Mouse (Mus musculus) kidney, embryonic 14.5 days (tissue): ENCODE results near the gene Trim14. TPM values are rescaled to one million over a fixed set of nuclear protein-coding genes. Genes with fewer than 3 reads are reported as not detected.
A peak's percentile ranks its signal among the peaks of the same experiment; 100 is the strongest.
"Not testable (repeated sequence)": the region's sequence is repeated elsewhere in the genome, so short reads cannot be mapped to it uniquely, and the experiment has no call there.

Experiments
- ATAC-seq: fragments of 200-750 bp; cut with Nextera tagmentation; 2 replicates; pipeline ENCODE4 v1.8.0; 2017; ENCODE audit warnings: moderate number of reproducible peaks, mild to moderate bottlenecking, moderate TSS enrichment, moderate library complexity; ENCODE audit not compliant: low FRiP score, low TSS enrichment
- H3K27ac ChIP-seq: fragments of 300-500 bp; sonication (generic); 2 replicates; pipeline ENCODE4 v1.5.1; 2014; ENCODE audit warnings: low read depth, mild to moderate bottlenecking, low read length, moderate library complexity, mixed read lengths
- H3K27me3 ChIP-seq: fragments of 300-500 bp; sonication (generic); 2 replicates; pipeline ENCODE4 v1.6.1; 2014; ENCODE audit warnings: mild to moderate bottlenecking, low read length; ENCODE audit not compliant: control insufficient read depth, insufficient read depth
- H3K36me3 ChIP-seq: fragments of 300-500 bp; sonication (generic); 2 replicates; pipeline ENCODE4 v1.6.1; 2014; ENCODE audit warnings: low read length, mixed read lengths; ENCODE audit not compliant: control insufficient read depth, insufficient read depth
- H3K4me1 ChIP-seq: fragments of 300-500 bp; sonication (generic); 2 replicates; pipeline ENCODE4 v1.6.1; 2014; ENCODE audit warnings: low read length, mixed read lengths; ENCODE audit not compliant: control insufficient read depth, insufficient read depth
- H3K4me2 ChIP-seq: fragments of 300-500 bp; sonication (generic); replicated peaks from 2 replicates; pipeline ENCODE4 v1.6.1; 2014; ENCODE audit warnings: low read depth, mild to moderate bottlenecking, low read length
- H3K4me3 ChIP-seq: fragments of 300-500 bp; sonication (generic); 2 replicates; pipeline ENCODE4 v1.5.1; 2014; ENCODE audit warnings: mild to moderate bottlenecking, low read length
- H3K9ac ChIP-seq: fragments of 300-500 bp; sonication (generic); 2 replicates; pipeline ENCODE4 v1.6.1; 2014; ENCODE audit warnings: low read depth, mild to moderate bottlenecking, low read length, moderate library complexity
- H3K9me3 ChIP-seq: fragments of 300-500 bp; sonication (generic); 2 replicates; pipeline ENCODE4 v1.6.1; 2016; ENCODE audit warnings: low read length; ENCODE audit not compliant: control insufficient read depth
- WGBS: fragments of 180-500 bp; shearing (Covaris S2); extraction: QIAGEN DNeasy Blood & Tissue Kit; methylation state at CpG from one replicate; pipeline ENCODE4 v1.1.7; 2014; 5-methylcytosine and 5-hydroxymethylcytosine counted together
- polyA plus RNA-seq: library from polyadenylated mRNA; unstranded; fragments of >200 nt; fragmentation: Nextera tagmentation; extraction: Ambion mirVana; gene quantifications from 2 replicates; pipeline ENCODE4 v1.2.1, GENCODE M21; 2014

The Trim14 gene
- polyA plus RNA-seq = 1.4 and 1.8 TPM in 2 replicates

DNA sequence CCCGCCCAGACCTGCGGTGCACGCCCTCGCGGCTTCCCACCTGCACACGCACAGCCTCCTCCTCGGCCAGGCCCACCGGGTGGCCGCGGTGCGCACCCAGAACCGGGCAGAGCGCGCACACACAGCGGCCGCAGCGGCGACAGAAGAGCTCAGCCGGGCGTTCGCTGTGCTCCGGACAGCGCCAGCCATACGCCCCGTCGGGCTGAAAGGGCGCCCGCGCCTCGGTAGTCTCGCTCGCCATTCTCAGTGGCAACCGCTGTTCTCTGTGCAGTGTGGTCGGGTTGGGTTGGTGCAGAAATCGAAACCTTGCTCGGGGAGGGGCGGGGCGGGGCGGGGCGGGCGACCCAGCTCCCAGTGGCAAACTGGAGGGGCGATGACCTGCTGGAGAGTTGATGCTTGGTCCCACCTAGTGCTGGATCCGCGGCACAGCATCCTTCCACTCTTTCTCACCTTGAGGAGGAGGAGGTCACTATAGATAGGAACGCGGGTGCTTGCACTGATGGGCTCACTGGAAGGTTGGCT is at the start of gene Trim14:
Trim14 (minus strand) TSS at position 302 of the 522 bp plus-strand sequence.
- 0 out of 2 replicates have a peak, but pooled peaks cover 2% of the 10 kb centered on the region for H3K4me1 ChIP-seq
- no peak within 1 kb of the TSS for H3K27ac ChIP-seq
- H3K4me2 ChIP-seq = peak within 1 kb of the TSS; percentile 56
- H3K9ac ChIP-seq = peak within 1 kb of the TSS; percentile 40; the same call in 1 of the 2 replicates
- ATAC-seq = peak; percentile 69
- peaks cover 27% of the 10 kb centered on the region for H3K27me3 ChIP-seq
- H3K4me3 ChIP-seq = peak within 1 kb of the TSS; percentile 47
- no peaks in the 10 kb centered on the region for H3K9me3 ChIP-seq
- H3K36me3 ChIP-seq = no peaks in the 10 kb centered on the region
- WGBS = under 1% methylated on average over 38 of the region's 46 CpGs

GRCm38 (mm10) chr4:46585041-46585810 is 49.3 kb upstream of the Trim14 start:
- no peak overlapping the region for H3K4me2 ChIP-seq
- no peaks in the 10 kb centered on the region for H3K27me3 ChIP-seq
- ATAC-seq = no peak
- 0 out of 2 replicates have a peak, but pooled peaks cover 3% of the 10 kb centered on the region for H3K4me1 ChIP-seq
- no peak overlapping the region for H3K4me3 ChIP-seq
- no peak overlapping the region for H3K27ac ChIP-seq
- H3K9ac ChIP-seq = no peak overlapping the region
- peaks cover 2% of the 10 kb centered on the region; the same call in 1 of the 2 replicates for H3K9me3 ChIP-seq
- WGBS = 64% methylated on average over 13 of the region's 13 CpGs
- no peaks in the 10 kb centered on the region for H3K36me3 ChIP-seq

DNA sequence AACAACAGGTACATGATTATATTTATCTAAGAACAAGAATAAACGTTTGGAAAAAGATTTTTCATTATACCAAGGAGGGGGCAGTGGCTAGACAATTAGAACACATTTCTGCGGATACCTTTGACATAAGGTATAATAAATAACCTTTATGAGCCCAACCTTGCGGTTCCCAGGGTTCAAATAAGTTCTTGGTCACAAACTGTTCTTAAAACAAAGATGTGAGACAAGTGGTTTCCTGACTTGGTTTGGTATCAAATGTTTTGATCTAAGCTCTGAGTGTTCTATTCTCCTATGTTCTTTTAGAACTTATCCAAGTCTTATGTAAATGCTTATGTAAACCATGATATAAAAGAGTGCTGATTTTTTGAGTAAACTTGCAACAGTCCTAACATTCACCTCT is 48.6 kb upstream of the Trim14 start:
- not testable (repeated sequence) for ATAC-seq, H3K9ac ChIP-seq, H3K4me2 ChIP-seq

GRCm38 (mm10) chr4:46584084-46584483 is 48.1 kb upstream of the Trim14 start:
- H3K9ac ChIP-seq, H3K4me2 ChIP-seq, H3K36me3 ChIP-seq, H3K4me1 ChIP-seq, ATAC-seq, H3K9me3 ChIP-seq, H3K27me3 ChIP-seq, H3K4me3 ChIP-seq, H3K27ac ChIP-seq: not testable (repeated sequence)
- WGBS = 40% methylated on average over 2 of the region's 6 CpGs

More for the DNA sequence above, 48.6 kb upstream of the Trim14 start:
- H3K9me3 ChIP-seq, H3K36me3 ChIP-seq, H3K4me1 ChIP-seq, H3K27me3 ChIP-seq, H3K4me3 ChIP-seq, H3K27ac ChIP-seq: not testable (repeated sequence)
- 12% methylated on average over 3 of the region's 3 CpGs for WGBS

DNA sequence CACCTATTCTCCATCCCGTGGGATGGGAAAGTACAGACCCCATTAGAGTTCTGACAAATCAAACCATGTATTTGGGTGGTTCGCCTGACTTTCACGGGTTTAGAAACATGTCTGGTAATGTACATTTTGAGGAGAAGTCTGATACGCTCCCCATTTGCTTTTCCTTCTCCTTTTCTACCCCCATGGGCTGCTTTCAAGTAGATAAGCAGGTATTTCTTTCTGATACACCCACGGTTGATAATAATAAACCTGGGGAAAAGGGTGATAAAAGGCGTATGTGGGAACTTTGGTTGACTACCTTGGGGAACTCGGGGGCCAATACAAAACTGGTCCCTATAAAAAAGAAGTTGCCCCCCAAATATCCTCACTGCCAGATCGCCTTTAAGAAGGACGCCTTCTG is 46.1 kb upstream of the Trim14 start:
- not testable (repeated sequence) for ATAC-seq, H3K9ac ChIP-seq, H3K9me3 ChIP-seq, H3K4me2 ChIP-seq, H3K27me3 ChIP-seq, H3K36me3 ChIP-seq, H3K4me1 ChIP-seq, H3K27ac ChIP-seq, H3K4me3 ChIP-seq
- 87% methylated on average over 9 of the region's 9 CpGs for WGBS

- H3K4me2 ChIP-seq, H3K4me3 ChIP-seq, H3K27me3 ChIP-seq, H3K9ac ChIP-seq, H3K4me1 ChIP-seq, H3K9me3 ChIP-seq, H3K36me3 ChIP-seq, H3K27ac ChIP-seq, ATAC-seq: not testable (repeated sequence)
- WGBS = 88% methylated on average over 22 of the region's 22 CpGs
These were observed 45.6 kb upstream of the Trim14 start for GRCm38 (mm10) chr4:46581577-46581976.

- not testable (repeated sequence) for H3K4me3 ChIP-seq, H3K9me3 ChIP-seq, H3K36me3 ChIP-seq, ATAC-seq, H3K27ac ChIP-seq, H3K4me2 ChIP-seq, H3K4me1 ChIP-seq, H3K9ac ChIP-seq, H3K27me3 ChIP-seq
- WGBS = 90% methylated on average over 15 of the region's 15 CpGs
These were observed 44.9 kb upstream of the Trim14 start for GRCm38 (mm10) chr4:46580799-46581243.

DNA sequence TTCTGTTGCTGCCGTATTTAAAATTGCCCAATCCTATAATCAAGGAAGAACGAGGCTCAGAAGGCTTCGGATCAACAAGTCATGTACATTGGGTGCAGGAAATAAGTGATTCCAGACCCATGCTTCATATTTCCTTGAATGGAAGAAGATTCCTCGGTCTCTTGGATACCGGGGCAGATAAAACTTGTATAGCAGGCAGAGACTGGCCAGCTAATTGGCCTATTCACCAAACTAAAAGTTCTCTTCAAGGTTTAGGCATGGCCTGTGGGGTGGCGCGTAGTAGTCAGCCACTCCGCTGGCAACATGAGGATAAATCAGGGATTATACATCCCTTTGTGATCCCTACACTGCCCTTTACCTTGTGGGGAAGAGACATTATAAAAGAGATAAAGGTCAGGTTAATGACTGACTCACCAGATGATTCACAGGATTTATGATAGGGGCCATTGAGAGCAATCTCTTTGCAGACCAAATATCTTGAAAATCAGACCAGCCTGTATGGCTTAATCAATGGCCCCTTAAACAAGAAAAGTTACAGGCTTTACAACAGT is 42.9 kb upstream of the Trim14 start:
- H3K4me2 ChIP-seq, H3K4me3 ChIP-seq, H3K9me3 ChIP-seq, H3K27me3 ChIP-seq, ATAC-seq, H3K4me1 ChIP-seq, H3K27ac ChIP-seq, H3K36me3 ChIP-seq, H3K9ac ChIP-seq: not testable (repeated sequence)
- WGBS = 92% methylated on average over 8 of the region's 8 CpGs

GRCm38 (mm10) chr4:46578228-46578627 is 42.3 kb upstream of the Trim14 start:
- Histone ChIP-seq H3K9me3 (peaks cover 6% of the 10 kb centered on the region; the same call in 1 of the 2 replicates), H3K27ac (no peak overlapping the region), H3K4me1 (no peaks in the 10 kb centered on the region), H3K27me3 (no peaks in the 10 kb centered on the region), H3K4me2 (no peak overlapping the region), H3K4me3 (no peak overlapping the region), H3K36me3 (no peaks in the 10 kb centered on the region), H3K9ac (no peak overlapping the region)
- no peak for ATAC-seq
- WGBS = 77% methylated on average over 1 of the region's 1 CpGs
